Mouse (Mus musculus) left cerebral cortex, postnatal 25 days (tissue): ENCODE results near the gene Crybb2. TPM values are rescaled to one million over a fixed set of nuclear protein-coding genes. Genes with fewer than 3 reads are reported as not detected.

Source experiments
- DNase-seq, 2 experiments: peaks; one replicate each; pipeline ENCODE4 v3.0.0; 2022; ENCODE audit warnings: low spot score in 2 of 2, mixed read lengths in 1 of 2
- intact Hi-C: fragments of 180-260 bp; cut with DNase I; formaldehyde crosslinking; loops from one replicate; pipeline ENCODE4 v1.15.1; 2025
- total RNA-seq, 2 experiments: library from RNA; stranded (reverse); gene quantifications; 2 replicates each; pipeline ENCODE4 v1.2.3; 2021

The Crybb2 gene
- not detected for total RNA-seq

DNA sequence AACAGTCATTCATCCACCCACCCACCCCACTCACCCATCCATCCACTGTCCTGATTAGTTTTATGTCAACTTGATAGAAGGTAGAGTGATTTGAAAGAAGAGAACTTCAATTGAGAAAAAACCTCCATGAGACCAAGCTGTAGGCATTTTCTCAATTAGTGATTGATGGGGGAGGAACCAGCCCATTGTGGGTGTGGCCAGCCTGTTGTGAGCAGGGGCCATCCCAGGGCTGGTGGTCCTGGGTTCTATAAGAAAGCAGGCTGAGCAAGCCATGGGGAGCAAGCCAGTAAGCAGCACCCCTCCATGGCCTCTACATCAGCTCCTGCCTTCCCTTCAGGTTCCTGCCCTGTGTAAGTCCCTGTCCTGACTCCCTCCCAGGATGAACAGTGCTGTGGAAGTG lies at the start of gene Crybb2:
Gene Crybb2, minus strand, starts transcription at position 101 of the 400 bp plus-strand sequence.
- no peak for DNase-seq
- intact Hi-C loops: no loop called here

DNA sequence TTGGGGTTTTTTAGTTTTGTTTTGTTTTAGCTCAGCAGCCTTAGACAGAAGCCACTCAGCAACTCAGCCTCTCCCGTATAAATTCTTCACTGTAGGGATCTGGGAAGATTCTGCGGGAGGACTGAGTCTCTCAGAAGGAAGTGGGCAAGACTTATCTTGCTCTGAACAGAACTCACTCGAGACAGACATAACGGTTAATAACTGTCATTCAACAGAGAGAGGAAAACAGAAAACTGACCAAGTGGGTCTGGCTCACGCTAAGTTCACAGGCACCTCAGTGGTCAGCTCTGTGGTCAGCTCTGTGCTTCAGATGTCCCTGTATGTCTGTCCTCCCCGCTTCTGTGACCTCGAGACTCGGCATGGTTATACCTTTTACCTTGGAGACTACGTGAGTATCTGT lies 49.4 kb upstream of the Crybb2 start:
- no peak for DNase-seq
- intact Hi-C loops: no loop called here

DNA sequence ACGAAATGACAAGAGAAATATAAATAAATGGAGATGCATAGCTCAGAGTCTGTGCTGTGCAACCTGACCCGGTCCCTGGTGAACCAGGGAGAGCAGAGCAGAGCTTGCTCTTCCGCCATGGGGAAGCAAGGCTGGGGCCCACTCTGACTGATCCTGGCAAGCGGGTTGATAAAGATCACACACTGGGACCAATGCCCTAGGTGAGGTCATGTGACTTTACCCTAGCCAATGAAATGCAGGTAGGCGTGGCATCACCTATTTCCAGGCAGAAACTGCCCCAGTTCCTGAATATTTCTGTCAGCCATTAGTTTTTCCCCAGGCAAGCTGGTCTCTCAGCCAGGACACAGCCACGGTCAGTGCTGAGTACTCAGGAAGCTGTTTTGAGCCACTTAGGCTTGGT lies 48.8 kb upstream of the Crybb2 start:
- intact Hi-C loops: no loop called here
- DNase-seq: no peak

DNA sequence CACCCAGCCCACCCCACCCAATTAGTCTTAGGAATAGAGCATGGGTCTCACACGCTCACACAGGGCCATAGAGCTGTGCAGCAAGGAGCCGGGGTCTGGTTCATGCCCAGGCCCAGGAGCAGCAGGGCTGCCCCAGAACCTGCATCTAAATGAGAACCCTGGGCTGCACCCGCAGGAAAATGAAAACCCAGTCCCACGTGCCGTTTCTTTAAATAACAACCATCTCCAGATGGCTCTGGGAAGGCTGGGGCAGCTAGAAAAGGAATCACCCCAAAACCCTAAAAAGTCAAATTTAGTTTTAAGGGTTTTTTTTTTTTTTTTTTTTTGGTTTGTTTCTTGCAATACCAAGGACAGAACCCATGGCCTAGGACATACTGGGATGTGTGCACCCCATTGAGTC lies 47.4 kb upstream of the Crybb2 start:
- DNase-seq: peak in 1 of 2 experiments; percentile 55
- intact Hi-C loops: no loop called here

DNA sequence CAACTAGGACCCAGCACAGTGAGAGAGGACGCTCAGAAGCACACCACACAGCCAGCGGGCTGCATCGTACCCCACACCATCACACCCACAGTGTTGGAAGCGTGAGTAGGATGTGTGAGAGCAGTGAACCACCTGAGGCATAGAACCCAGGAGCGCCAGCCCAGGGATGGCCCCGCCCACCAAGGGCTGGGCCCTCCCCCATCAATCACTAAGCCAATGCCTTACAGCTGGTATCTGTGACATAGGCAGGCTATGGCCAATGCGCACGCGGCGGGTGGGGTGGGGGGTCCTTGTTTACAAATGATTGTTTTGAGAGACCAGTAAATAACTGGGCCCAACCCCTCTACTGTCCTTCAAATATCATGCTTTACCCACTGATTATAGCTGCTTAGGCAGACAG lies 46.0 kb upstream of the Crybb2 start:
- intact Hi-C loops: no loop called here

DNA sequence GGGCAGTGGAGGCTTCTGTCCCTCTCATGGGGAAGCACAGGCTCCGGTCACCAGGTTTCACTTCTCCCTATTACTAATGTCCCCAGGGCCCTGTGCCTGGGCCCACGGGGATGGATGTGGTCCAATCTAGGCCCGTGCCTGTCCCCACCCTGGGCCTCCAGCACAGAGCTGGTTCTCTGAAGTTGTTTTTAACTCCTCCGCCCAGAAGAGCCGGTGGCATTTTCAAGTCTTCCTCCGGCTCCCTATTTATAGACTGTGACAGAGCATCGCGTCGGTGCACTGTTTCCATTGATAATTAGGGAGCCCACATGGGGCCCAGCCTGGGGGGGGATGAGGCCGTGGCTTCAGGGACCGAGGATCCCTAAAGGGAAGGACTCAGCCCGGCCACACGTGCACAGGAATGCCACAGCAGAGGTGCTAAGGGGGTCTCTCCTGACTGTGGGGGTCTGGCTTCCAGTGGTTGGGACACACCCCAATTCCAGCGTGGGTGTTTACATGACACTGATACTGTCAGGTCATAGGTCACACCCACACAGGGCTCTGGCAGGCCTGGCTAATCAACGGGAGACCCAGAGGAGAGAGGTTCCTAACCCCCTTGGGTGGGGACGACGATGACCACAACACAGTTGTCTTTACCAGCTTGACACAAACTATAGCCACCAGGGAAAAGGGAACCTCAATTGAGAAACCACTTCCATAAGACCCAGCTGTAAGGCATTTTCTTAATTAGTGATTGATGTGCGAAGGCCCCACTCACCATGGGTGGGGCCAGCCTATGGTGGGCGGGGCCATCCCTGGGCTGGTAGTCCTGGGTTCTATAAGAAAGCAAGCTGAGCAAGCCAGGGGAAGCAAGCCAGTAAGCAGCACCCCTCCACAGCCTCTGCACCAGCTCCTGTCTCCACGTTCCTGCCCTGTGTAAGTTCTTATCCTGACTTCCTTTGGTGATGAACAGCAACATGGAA lies 44.6 kb upstream of the Crybb2 start:
- peak in 1 of 2 experiments; percentile 81 for DNase-seq
- intact Hi-C loops: no loop called here

More for the DNA sequence above, 46.0 kb upstream of the Crybb2 start:
- DNase-seq: no peak

DNA sequence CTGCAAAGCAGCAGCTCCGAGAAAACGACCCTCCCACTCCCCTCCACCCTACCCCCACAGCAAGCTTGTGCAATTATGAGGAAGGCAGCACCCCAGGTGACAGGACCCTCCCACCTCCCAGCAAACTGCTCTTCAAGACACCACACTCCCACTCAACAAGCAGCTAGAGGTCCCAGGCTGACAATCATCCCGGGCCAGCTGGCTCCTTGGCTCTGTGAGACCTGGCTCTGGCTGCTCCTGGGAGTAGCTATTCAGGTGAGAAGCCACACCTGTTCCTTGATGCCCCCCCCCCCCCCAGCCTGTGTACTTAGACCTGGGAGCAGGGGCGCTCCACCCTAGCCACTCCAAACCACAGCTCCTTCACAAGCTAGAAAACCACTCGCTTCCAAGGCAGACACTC lies 43.2 kb upstream of the Crybb2 start:
- DNase-seq: peak in 1 of 2 experiments; percentile 25
- intact Hi-C loops: no loop called here

DNA sequence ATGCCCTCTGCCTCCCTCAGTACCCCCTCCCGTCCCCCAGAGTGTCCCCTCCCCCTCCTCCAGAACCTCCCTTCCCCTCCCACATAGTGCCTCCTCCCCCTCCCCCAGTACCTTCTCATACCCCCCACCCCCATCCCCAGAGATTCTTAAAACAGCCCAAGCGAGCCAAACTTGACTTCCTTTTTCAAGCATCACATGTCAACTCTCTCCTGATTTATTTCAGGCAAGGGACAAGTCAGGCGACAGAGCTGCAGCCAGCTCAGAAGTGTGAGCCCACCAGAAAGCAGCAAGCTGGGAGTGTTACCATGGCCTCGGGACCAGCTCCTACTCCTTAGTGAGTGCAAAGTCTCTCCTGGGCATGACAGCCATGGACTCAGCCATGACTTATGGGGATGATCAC lies 41.4 kb upstream of the Crybb2 start:
- no peak for DNase-seq
- intact Hi-C loops: loop anchor here (2.0 kb wide), 1 partner anchor 43 kb away; no protein-coding TSS in a partner anchor

DNA sequence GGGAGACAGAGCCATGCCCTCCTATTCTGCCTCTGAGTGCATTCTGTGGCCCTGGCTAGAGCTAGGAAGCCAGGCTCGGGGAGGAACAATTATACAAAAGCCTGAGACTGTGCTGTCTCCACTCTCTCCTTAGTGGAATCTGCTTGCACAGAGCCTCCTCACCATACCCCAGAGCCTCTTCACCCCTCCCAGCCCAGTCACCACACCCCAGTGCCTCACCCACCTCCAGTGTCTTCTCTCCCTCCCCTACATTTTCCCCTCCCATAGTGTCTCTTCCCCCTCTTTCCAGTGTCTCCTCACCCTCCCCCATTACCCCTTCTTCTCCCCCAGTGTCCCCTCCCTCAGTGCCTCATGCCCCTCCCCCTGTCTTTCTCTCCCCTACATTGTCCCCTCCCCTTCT lies 41.0 kb upstream of the Crybb2 start:
- intact Hi-C loops: loop anchor here (2.0 kb wide), 1 partner anchor 44 kb away; no protein-coding TSS in a partner anchor
- DNase-seq: no peak

DNA sequence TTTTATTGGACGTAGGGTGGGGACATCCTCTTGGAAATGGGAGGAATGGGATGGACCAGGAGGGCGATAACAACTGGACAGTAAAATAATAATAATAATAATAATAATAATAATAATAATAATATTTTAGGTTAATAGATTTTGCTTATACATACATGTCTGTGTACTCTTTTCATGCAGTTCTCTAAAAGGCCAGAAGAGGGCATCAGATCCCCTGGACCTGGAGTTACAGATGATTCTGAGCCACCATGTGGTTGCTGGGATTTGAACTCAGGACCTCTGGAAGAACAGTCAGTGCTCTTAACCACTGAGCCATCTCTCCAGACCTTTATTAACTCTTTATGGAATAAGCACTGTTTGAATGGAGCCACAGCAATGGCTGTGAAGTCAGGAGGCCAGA lies 39.7 kb upstream of the Crybb2 start:
- intact Hi-C loops: loop anchor here (2.0 kb wide), 1 partner anchor 45 kb away; no protein-coding TSS in a partner anchor
- DNase-seq: peak in 1 of 2 experiments; percentile 36

DNA sequence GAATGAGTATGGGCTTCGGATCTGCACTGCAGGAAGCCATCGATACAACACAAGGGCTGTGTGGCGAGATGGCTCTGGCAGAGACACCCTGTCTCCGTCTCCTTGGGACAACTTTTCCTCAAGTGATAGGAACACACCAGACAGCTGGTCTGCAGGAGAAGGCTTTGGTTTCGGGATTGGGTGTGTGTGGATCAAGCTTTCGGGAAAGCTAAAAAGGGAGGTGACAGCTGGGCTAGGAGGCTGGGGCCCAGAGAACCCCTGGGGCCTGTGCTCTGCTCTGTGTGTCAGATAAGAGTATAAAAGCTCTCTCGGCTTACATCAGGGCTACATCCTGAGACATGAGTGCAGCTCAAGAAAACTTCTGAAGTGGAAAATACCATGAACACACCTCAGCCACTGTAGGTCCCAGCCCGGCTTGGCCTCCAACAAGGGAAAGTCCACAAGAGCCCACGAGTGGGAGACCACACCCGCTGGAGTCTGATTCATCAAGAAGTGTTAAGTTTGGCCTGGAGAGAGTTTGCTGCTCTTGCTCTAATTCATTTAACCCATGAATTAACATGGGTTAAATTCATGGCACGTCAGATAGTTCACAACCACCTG lies 38.3 kb upstream of the Crybb2 start:
- DNase-seq: peak in 1 of 2 experiments; percentile 35
- intact Hi-C loops: no loop called here

DNA sequence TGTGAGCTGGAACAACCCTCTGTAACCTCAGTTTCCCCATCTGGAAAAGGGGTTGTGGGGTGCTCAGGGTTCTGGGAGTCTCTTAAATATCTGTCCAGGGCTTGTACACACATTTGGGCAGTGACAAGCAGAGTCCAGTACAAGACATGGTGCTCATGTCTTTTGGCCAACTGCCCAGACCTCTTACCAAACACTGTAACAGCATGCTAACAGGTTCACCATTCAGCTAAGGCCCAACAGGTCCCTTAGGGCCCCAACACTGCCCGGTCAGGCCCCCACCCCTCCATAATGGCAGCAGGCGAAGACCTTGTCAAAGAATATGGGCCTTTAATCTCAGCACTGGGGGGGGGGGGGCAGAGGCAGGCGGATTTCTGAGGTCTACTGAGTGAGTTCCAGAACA lies 37.8 kb upstream of the Crybb2 start:
- intact Hi-C loops: no loop called here
- DNase-seq: no peak

DNA sequence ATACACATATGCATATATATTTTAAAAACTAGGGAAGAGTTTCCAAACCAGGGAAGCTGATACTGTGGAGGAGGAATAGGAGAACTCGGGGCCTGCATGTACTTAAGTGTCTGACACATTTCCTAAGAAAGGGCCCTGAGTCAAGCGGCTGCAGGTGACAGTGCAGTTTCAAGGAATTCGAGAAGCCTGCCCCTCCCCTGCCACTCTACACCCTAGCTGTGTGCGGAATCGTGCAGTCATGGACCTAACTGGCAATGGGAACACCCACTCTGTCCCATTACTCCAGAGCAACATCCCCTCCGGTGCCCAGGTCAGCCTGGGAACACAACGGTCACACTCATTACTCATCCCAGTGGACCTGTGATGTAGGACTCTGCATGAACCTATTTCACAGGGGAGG lies 36.7 kb upstream of the Crybb2 start:
- intact Hi-C loops: no loop called here
- DNase-seq: no peak

DNA sequence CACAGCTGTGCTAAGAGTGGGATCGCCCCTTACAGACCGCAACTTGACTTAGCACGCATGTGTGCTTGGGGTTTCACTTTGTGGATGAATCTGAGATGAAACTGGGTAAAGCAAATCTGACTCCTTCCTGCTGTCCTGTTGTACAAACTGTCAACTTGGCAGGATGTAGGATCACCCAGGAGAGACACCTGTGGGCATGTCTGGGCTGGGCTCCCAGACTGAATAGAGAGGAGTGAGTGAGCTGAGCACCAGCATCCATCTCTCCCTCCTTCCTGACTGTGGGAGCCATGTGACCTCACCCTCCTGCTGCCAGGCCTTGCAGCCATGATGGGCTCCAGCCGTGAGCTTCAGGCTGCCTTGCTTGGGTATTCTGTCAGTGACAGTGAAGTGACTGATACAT lies 35.6 kb upstream of the Crybb2 start:
- peak in 1 of 2 experiments; percentile 25 for DNase-seq
- intact Hi-C loops: no loop called here

DNA sequence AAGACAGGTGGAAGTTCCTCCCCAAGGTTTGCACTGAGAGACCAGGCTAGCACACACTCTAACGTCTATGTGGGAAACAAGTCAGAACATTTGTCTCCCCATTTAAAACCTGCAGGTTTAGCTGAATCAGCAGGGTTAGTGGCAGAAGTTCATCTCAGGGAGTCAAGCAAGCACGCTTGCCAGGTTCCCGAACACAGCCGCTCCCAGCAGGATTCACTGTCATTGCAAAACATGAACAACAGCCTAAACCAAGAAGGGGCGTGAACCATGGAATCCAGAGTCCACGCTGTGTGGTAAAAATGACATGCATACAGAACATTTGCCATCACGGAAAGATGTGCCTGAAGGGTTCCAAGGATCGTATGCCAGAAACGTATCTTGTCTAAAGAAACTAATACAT lies 35.1 kb upstream of the Crybb2 start:
- intact Hi-C loops: no loop called here
- no peak for DNase-seq

DNA sequence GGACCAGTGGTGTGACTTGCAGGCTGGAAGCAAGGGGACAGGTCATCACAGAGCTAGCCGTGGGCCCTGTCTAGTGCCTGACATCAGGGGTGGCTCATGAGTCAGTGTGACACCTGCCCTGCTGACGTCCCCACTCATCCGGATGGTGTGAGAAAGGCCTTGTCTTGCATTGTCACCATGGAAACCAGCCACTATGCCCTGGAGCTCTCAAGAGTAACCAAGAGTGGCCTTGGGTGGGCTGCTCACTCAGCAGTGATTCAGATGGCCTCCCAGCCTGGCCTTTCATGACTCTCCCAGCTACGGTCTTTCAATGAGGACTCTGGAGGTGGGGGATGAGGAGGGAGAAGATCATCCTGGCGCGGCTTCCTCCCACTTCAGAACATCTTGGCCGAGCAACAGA lies 32.5 kb upstream of the Crybb2 start:
- DNase-seq: no peak
- intact Hi-C loops: no loop called here

DNA sequence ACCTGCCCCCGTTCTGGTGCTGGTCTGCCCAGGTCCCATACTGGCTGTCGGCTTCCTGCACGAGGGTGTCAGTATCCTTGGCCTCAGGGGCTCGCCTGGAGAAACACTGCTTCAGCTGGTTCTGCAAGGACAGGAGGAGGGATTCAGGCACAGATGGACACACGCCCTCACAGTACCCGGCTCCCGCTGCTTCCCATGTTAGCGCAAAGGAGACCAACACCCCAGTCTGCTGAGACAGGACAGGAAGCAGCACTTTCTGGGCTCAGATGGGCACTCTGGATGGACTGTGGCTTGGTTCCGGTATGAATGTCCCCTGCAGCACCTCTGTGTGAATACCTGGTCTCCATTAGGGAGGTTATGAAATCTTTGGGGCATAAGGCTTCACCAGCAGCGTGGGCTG lies 31.5 kb upstream of the Crybb2 start:
- intact Hi-C loops: loop anchor here (2.0 kb wide), 1 partner anchor 35 kb away; no protein-coding TSS in a partner anchor

DNA sequence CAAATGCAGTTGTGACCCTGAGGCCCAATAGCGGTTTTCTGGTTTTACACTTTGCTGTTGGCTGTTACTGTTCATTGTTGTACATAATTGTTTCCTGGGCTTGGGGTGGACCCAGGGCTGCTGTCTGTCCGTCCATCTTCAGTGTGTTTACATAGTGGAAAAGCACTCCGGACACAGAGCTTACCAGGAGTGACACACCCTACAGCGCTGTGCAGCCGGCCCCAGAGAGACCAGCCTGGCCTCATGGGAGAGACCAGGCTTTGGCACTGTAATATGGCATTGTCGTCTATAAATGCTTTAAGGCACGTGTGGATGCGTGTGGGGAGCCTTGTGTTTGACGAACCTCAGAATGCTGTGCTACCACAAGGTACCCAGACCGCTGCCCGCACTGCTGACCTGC lies 30.5 kb upstream of the Crybb2 start:
- intact Hi-C loops: loop anchor here (2.0 kb wide), 1 partner anchor 36 kb away; no protein-coding TSS in a partner anchor

More for the DNA sequence above, 31.5 kb upstream of the Crybb2 start:
- peak in 1 of 2 experiments; percentile 77 for DNase-seq

DNA sequence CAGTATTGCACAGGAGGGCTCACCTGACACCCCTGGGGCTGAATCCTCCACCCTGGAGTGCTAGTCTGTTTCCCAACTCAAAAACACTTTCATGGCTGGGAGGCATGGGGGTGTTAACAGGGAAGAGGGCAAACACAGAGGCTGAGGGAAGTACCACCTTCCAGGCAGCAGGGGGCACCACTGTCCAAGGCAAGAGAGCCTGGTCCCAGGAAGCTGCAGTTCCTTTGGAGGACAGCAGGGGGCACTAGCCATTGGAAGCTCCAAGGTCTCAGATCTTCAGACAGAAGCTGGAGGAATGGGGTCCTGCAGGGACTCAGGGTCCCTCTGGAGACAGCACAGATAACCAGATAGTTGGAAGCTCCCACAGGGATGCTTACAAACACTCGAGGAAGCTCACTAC lies 29.6 kb upstream of the Crybb2 start:
- peak; percentile 90 to 93 for DNase-seq

More for the DNA sequence above, 30.5 kb upstream of the Crybb2 start:
- no peak for DNase-seq

DNA sequence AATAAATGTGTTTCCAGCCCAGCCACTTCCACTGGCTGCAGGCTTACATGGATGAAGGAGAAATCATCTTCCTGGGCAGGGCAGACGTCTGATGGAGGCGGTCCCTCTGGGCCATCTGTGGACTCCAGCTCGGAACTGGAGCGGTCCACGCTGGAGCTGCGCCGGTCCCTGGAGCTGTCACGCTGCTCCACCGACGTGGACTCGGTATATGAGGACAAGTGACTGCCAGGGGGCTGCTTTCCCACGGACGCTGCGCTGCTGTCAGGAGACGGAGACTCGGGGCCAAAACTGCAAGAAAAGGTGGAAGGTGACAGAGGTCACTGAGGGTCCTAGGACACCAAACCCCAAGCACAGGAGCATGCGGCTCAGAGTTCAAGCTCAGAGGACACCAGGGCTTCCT lies 27.6 kb upstream of the Crybb2 start:
- no peak for DNase-seq
- intact Hi-C loops: no loop called here

More for the DNA sequence above, 29.6 kb upstream of the Crybb2 start:
- intact Hi-C loops: loop anchor here (1.0 to 2.0 kb wide), 3 partner anchors 56 to 128 kb away; no protein-coding TSS in a partner anchor
